Mouse (Mus musculus) liver, adult (tissue): ENCODE data around the gene 1810010H24Rik.

Experiments used
- GATA4 ChIP-seq: IDR thresholded peaks from 2 replicates; pipeline ENCODE4 v1.6.1; 2014; ENCODE audit warnings: mild to moderate bottlenecking, low read length; ENCODE audit not compliant: insufficient replicate concordance

The 1810010H24Rik gene

GRCm38 (mm10) chr11:107010447-107010846, 15.0 kb upstream of the 1810010H24Rik start:
- TF ChIP-seq GATA4, result no peak

- no peak for TF ChIP-seq GATA4
These were observed 14.3 kb upstream of the 1810010H24Rik start for GRCm38 (mm10) chr11:107011171-107011570.

GRCm38 (mm10) chr11:107011669-107012323, 13.7 kb upstream of the 1810010H24Rik start:
- TF ChIP-seq GATA4, result no peak

- peak; percentile 65; the same call in 1 of the 2 replicates for TF ChIP-seq GATA4
These were observed 13.0 kb upstream of the 1810010H24Rik start for GRCm38 (mm10) chr11:107012324-107013017.

- no peak for TF ChIP-seq GATA4
These were observed 11.4 kb upstream of the 1810010H24Rik start for GRCm38 (mm10) chr11:107014020-107014585.

- no peak for TF ChIP-seq GATA4
These were observed 10.7 kb upstream of the 1810010H24Rik start for GRCm38 (mm10) chr11:107014597-107015309.

- no peak for TF ChIP-seq GATA4
These were observed 8.6 kb upstream of the 1810010H24Rik start for GRCm38 (mm10) chr11:107016893-107017292.

GRCm38 (mm10) chr11:107017339-107017886, 8.1 kb upstream of the 1810010H24Rik start:
- no peak for TF ChIP-seq GATA4

GRCm38 (mm10) chr11:107018606-107019005, 6.9 kb upstream of the 1810010H24Rik start:
- no peak for TF ChIP-seq GATA4

GRCm38 (mm10) chr11:107019318-107019717, 6.2 kb upstream of the 1810010H24Rik start:
- TF ChIP-seq GATA4, result no peak

GRCm38 (mm10) chr11:107022050-107022683, 3.3 kb upstream of the 1810010H24Rik start:
- TF ChIP-seq GATA4, result no peak

GRCm38 (mm10) chr11:107024406-107024805, 1.1 kb upstream of the 1810010H24Rik start:
- TF ChIP-seq GATA4, result no peak

GRCm38 (mm10) chr11:107026554-107027430, 1.3 kb downstream of the 1810010H24Rik start:
- TF ChIP-seq GATA4, result no peak

- TF ChIP-seq GATA4, result no peak
These were observed 2.2 kb downstream of the 1810010H24Rik start for GRCm38 (mm10) chr11:107027431-107028274.

- TF ChIP-seq GATA4, result no peak
These were observed 2.8 kb downstream of the 1810010H24Rik start for GRCm38 (mm10) chr11:107028275-107028618.
